In the genomic region with DNA sequence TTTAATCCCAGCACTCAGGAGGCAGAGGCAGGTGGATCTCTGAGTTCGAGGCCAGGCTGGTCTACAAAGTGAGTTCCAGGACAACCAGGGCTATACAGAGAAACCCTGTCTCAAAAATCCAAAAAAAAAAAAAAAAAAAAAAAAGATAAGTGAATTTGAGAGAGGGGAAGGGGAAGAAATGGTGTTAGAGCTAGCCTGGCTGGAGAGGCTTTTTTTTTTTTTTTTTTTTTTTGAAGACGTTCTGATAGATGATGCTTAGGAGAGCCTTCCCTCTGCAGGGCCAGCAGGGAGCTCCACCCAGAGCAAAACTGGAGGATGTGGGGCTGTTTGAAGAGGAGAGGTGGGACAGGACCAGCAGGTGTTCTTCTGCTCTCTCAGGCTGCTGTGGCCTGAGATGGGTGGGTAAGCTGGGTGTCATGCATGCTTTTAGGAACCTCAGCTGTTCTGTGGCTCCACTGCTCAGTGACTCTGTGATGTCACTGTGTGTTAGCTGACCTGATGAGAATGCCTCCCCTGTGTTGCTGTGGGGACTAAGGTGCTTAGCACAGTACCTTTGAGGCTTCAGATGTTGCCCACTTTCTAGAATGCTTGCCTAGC, we compare ENCODE assay signal across 27 mouse cellular contexts. TPM values are rescaled to one million over a fixed set of nuclear protein-coding genes. Genes with fewer than 3 reads are reported as not detected.
DNase-seq lines count a peak whose midpoint lies in the region; ATAC-seq lines count a peak whose summit lies in the region.
"Had no signal": no experiment of that assay in that cellular context is flagged by ENCODE, and none has a peak within 500 bp of the region (broad histone marks: within the 10 kb centered on the region; RNA-seq: fewer than 3 reads in every experiment).

No protein-coding gene starts in this region.

- no peak for ATAC-seq in forebrain, embryonic 15.5 days (replicated peaks)
- ATAC-seq: forebrain, postnatal 0 days; hindbrain, embryonic 16.5 days; midbrain, embryonic 15.5 days; Patski had no signal

- no peaks in the 10 kb centered on the region for H3K9me3 ChIP-seq in forebrain, embryonic 10.5 days
- no peaks in the 10 kb centered on the region for H3K9me3 ChIP-seq in forebrain, embryonic 15.5 days
- H3K9me3 ChIP-seq: embryonic facial prominence, embryonic 13.5 days; heart, embryonic 12.5 days; kidney, embryonic 15.5 days; limb, embryonic 13.5 days; lung, embryonic 15.5 days; midbrain, embryonic 15.5 days; neural tube, embryonic 15.5 days had no signal

- H3K4me1 ChIP-seq in forebrain, embryonic 10.5 days = peaks cover 96% of the 10 kb centered on the region
- H3K4me1 ChIP-seq in forebrain, embryonic 15.5 days = peaks cover 48% of the 10 kb centered on the region

- peak overlapping the region; percentile 70 for H3K27ac ChIP-seq in forebrain, embryonic 10.5 days
- H3K27ac ChIP-seq in forebrain, embryonic 15.5 days (replicated peaks) = no peak overlapping the region
- H3K27ac ChIP-seq: embryonic facial prominence, embryonic 13.5 days; heart, adult 2 months; kidney, embryonic 15.5 days; left cerebral cortex, adult 2 months; limb, embryonic 13.5 days; lung, embryonic 15.5 days; midbrain, embryonic 15.5 days; neural tube, embryonic 15.5 days had no signal

- peaks cover 74% of the 10 kb centered on the region for H3K27me3 ChIP-seq in forebrain, embryonic 10.5 days (ENCODE audit: poor library complexity, severe bottlenecking)
- H3K27me3 ChIP-seq in forebrain, embryonic 15.5 days = no peaks in the 10 kb centered on the region
- H3K27me3 ChIP-seq: lung, embryonic 15.5 days; Patski had no signal

- 54% methylated on average over 2 of the region's 2 CpGs for WGBS in forebrain, embryonic 10.5 days
- 52% methylated on average over 2 of the region's 2 CpGs for WGBS in forebrain, embryonic 15.5 days

- H3K36me3 ChIP-seq in forebrain, embryonic 10.5 days (replicated peaks) = peaks cover 11% of the 10 kb centered on the region
- no peaks in the 10 kb centered on the region for H3K36me3 ChIP-seq in forebrain, embryonic 15.5 days
- H3K36me3 ChIP-seq: midbrain, embryonic 15.5 days; neural tube, embryonic 15.5 days had no signal

- no peak for DNase-seq in forebrain, embryonic 10.5 days (ENCODE audit: extremely low spot score, low spot score)
- peak; percentile 49 to 64 for DNase-seq in thymus, adult 18-20 months
- no peak for DNase-seq in thymus, postnatal 4 days
- DNase-seq in thymus, postnatal 0 days (ENCODE audit: low spot score) = peak; percentile 62
- no peak for DNase-seq in Muller cell, postnatal 12 days (ENCODE audit: inconsistent ontology term)
- no peak for DNase-seq in left cerebral cortex, adult 11 months (ENCODE audit: low spot score)
- no peak for DNase-seq in T-cell, adult 2 months (ENCODE audit: low spot score)
- DNase-seq: adrenal gland, postnatal 14 days; cerebellum, adult 11-12 months; cerebellum, adult 9-11 months; forebrain, postnatal 0 days; heart, adult 2 months; kidney, adult 18-20 months; kidney, postnatal 25 days; right cerebral cortex, postnatal 25 days had no signal

- no peak overlapping the region for H3K4me3 ChIP-seq in forebrain, embryonic 10.5 days
- H3K4me3 ChIP-seq in forebrain, embryonic 15.5 days = no peak overlapping the region
- H3K4me3 ChIP-seq: embryonic facial prominence, embryonic 13.5 days; heart, adult 2 months; heart, embryonic 12.5 days; kidney, embryonic 15.5 days; left cerebral cortex, adult 2 months; limb, embryonic 13.5 days; lung, embryonic 15.5 days; midbrain, embryonic 15.5 days; neural tube, embryonic 15.5 days had no signal

- no peak overlapping the region for H3K4me2 ChIP-seq in forebrain, embryonic 15.5 days (replicated peaks)
- H3K4me2 ChIP-seq: embryonic facial prominence, embryonic 13.5 days; heart, embryonic 12.5 days; kidney, embryonic 15.5 days; limb, embryonic 13.5 days; liver, embryonic 11.5 days; lung, embryonic 15.5 days; midbrain, embryonic 15.5 days; neural tube, embryonic 15.5 days had no signal

- H3K9ac ChIP-seq in forebrain, embryonic 15.5 days (replicated peaks) = no peak overlapping the region
- H3K9ac ChIP-seq: embryonic facial prominence, embryonic 13.5 days; forebrain, postnatal 0 days; heart, embryonic 12.5 days; kidney, embryonic 15.5 days; limb, embryonic 13.5 days; lung, embryonic 15.5 days; midbrain, embryonic 15.5 days; neural tube, embryonic 15.5 days had no signal

RNA-seq across cellular contexts. Expression of a gene that starts 1.9 kb away (rescaled TPM):
- 13.6 and 14.7 TPM in 2 replicates for polyA plus RNA-seq in forebrain, embryonic 10.5 days (2016; fragmentation: Nextera tagmentation; extraction: Ambion mirVana)
- 14.2 and 15.1 TPM in 2 replicates for polyA plus RNA-seq in forebrain, embryonic 15.5 days (2015; fragmentation: Nextera tagmentation; extraction: Ambion mirVana)
- 25.8 and 26.7 TPM in 2 replicates for polyA plus RNA-seq in thymus, postnatal 0 days (2015; fragmentation: Nextera tagmentation; extraction: Ambion mirVana)

RNA-seq across cellular contexts. Expression of a gene that starts 14.3 kb away (rescaled TPM):
- polyA plus RNA-seq in forebrain, embryonic 10.5 days (2016; fragmentation: Nextera tagmentation; extraction: Ambion mirVana) = 43.8 and 44.7 TPM in 2 replicates
- 52.9 and 54.3 TPM in 2 replicates for polyA plus RNA-seq in forebrain, embryonic 15.5 days (2015; fragmentation: Nextera tagmentation; extraction: Ambion mirVana)
- polyA plus RNA-seq in thymus, postnatal 0 days (2015; fragmentation: Nextera tagmentation; extraction: Ambion mirVana) = 54.8 and 55.6 TPM in 2 replicates

Comparison
In these comparisons a context has a peak if more than half of its experiments do, and no peak if none do; other contexts are left out.
1. DNase-seq: peak in thymus, adult 18-20 months (2 of 2) and thymus, postnatal 0 days (single experiment); none in forebrain, embryonic 10.5 days (single experiment), thymus, postnatal 4 days (single experiment), Muller cell, postnatal 12 days (single experiment), left cerebral cortex, adult 11 months (single experiment) and T-cell, adult 2 months (single experiment).